Comparison of ENCODE assay signal across 19 mouse cellular contexts in the genomic region with DNA sequence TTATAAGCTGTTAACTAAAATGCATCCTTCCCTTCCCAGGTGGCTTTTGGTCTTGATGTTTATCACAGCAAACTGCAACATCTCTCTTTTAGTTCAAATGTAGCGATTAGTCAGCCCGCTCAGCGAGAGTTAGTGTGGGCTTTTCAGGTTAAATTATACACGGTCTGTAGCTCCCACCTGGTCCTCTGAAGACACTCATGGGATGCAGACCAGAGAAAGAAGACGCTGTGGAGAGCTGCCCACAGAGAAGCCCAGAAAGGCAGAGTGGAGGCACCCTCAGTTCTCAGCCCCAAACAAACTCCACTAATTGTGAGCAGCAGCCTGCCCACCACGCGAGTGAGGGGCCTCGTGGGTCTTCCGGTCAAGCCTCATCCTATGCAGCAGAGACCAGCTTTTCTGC.
A peak's percentile ranks its signal among the peaks of the same experiment; 100 is the strongest.
DNase-seq lines count a peak whose midpoint lies in the region; ATAC-seq and TF ChIP-seq lines count a peak whose summit lies in the region.
"Had no signal": no experiment of that assay in that cellular context is flagged by ENCODE, and none has a peak within 500 bp of the region (broad histone marks: within the 10 kb centered on the region; RNA-seq: fewer than 3 reads in every experiment).

No protein-coding gene starts in this region.

- no peaks in the 10 kb centered on the region for H3K4me1 ChIP-seq in midbrain, embryonic 10.5 days
- H3K4me1 ChIP-seq in forebrain, postnatal 0 days (ENCODE audit: insufficient read depth) = no peaks in the 10 kb centered on the region
- H3K4me1 ChIP-seq: embryonic facial prominence, embryonic 12.5 days; heart, embryonic 12.5 days had no signal

- TF ChIP-seq CTCF in forebrain, postnatal 0 days (IDR thresholded peaks at IDR 0.05; ENCODE audit: low read depth) = no peak

- H3K36me3 ChIP-seq in midbrain, embryonic 10.5 days = no peaks in the 10 kb centered on the region
- H3K36me3 ChIP-seq in forebrain, postnatal 0 days (ENCODE audit: insufficient read depth) = no peaks in the 10 kb centered on the region
- H3K36me3 ChIP-seq: embryonic facial prominence, embryonic 12.5 days; forebrain, embryonic 15.5 days; G1E; heart, embryonic 12.5 days had no signal

- peak; percentile 69 for ATAC-seq in cerebellum, adult (ENCODE audit: insufficient number of reproducible peaks, low FRiP score, low TSS enrichment)
- no peak for ATAC-seq in forebrain, postnatal 0 days
- ATAC-seq: CD4-positive, CD25-positive, alpha-beta regulatory T cell, adult 4 months; forebrain, embryonic 15.5 days; hindbrain, embryonic 16.5 days had no signal

- 91% methylated on average over 9 of the region's 9 CpGs for WGBS in midbrain, embryonic 10.5 days
- WGBS in forebrain, postnatal 0 days = 79% methylated on average over 9 of the region's 9 CpGs

- H3K4me3 ChIP-seq in midbrain, embryonic 10.5 days = no peak overlapping the region
- no peak overlapping the region for H3K4me3 ChIP-seq in forebrain, postnatal 0 days (ENCODE audit: low read depth, low read length)
- H3K4me3 ChIP-seq: embryonic facial prominence, embryonic 12.5 days; forebrain, embryonic 15.5 days; heart, embryonic 12.5 days had no signal

- no peak overlapping the region for H3K27ac ChIP-seq in midbrain, embryonic 10.5 days (replicated peaks)
- H3K27ac ChIP-seq in forebrain, postnatal 0 days (ENCODE audit: low read depth, low read length) = no peak overlapping the region
- H3K27ac ChIP-seq: embryonic facial prominence, embryonic 12.5 days; forebrain, embryonic 15.5 days had no signal

- H3K9ac ChIP-seq in forebrain, postnatal 0 days = no peak overlapping the region
- H3K9ac ChIP-seq: embryonic facial prominence, embryonic 12.5 days; forebrain, embryonic 15.5 days; heart, embryonic 12.5 days had no signal

- no peak overlapping the region for H3K4me2 ChIP-seq in forebrain, postnatal 0 days (ENCODE audit: low read depth)
- H3K4me2 ChIP-seq: embryonic facial prominence, embryonic 12.5 days; forebrain, embryonic 15.5 days; heart, embryonic 12.5 days had no signal

- peaks cover 34% of the 10 kb centered on the region for H3K27me3 ChIP-seq in midbrain, embryonic 10.5 days (ENCODE audit: low read depth, poor library complexity, severe bottlenecking)
- H3K27me3 ChIP-seq in forebrain, postnatal 0 days (ENCODE audit: insufficient read depth, low read length) = no peaks in the 10 kb centered on the region
- H3K27me3 ChIP-seq: embryonic facial prominence, embryonic 12.5 days; forebrain, embryonic 15.5 days had no signal

- H3K9me3 ChIP-seq in midbrain, embryonic 10.5 days (replicated peaks) = no peaks in the 10 kb centered on the region
- no peaks in the 10 kb centered on the region for H3K9me3 ChIP-seq in forebrain, postnatal 0 days (ENCODE audit: low read length)
- H3K9me3 ChIP-seq: embryonic facial prominence, embryonic 12.5 days; forebrain, embryonic 15.5 days; heart, embryonic 12.5 days had no signal

- no peak for DNase-seq in cerebellum, postnatal 10 days
- peak; percentile 15 for DNase-seq in testis, postnatal 14 days (ENCODE audit: low spot score)
- no peak for DNase-seq in testis, postnatal 10 days (ENCODE audit: low spot score)
- DNase-seq in cerebellum, postnatal 25 days = peak; percentile 71 to 73
- DNase-seq in midbrain, embryonic 10.5 days (ENCODE audit: low spot score) = no peak
- DNase-seq in forebrain, postnatal 0 days = no peak
- DNase-seq in right cerebral cortex, postnatal 4 days = no peak
- DNase-seq: adrenal gland, adult 8-10 months; adrenal gland, postnatal 36 days; B cell, adult 2 months; gastrocnemius, postnatal 14 days; kidney, adult 11 months had no signal

Comparison
In these comparisons a context has a peak if more than half of its experiments do, and no peak if none do; other contexts are left out.
1. DNase-seq: peak in testis, postnatal 14 days (single experiment) and cerebellum, postnatal 25 days (2 of 2); none in cerebellum, postnatal 10 days (0 of 2), testis, postnatal 10 days (single experiment), midbrain, embryonic 10.5 days (single experiment), forebrain, postnatal 0 days (single experiment) and right cerebral cortex, postnatal 4 days (single experiment).